Mouse (Mus musculus): ENCODE data around the gene 6330403K07Rik.

- TF ChIP-seq CTCF (IDR thresholded peaks at IDR 0.05; ENCODE audit: low read depth), result no peak
- TF ChIP-seq EP300 (IDR thresholded peaks at IDR 0.05; ENCODE audit: low read depth), result no peak
These were observed 1.2 kb downstream of the 6330403K07Rik start for GRCm38 (mm10) chr11:71032070-71032469.
